Mouse (Mus musculus) CH12.LX (cell line): ENCODE results near the gene Cptp.

Experiments used
- CTCF ChIP-seq, 2 experiments: IDR thresholded peaks in 1 of 2; conservative IDR thresholded peaks in 1 of 2; 2 replicates each; pipeline ENCODE4 v1.5.1; 2011 to 2012; ENCODE audit warnings: low read depth in 2 of 2, low read length in 2 of 2, improper control_type of control experiment in 1 of 2, inconsistent platforms in 1 of 2, mild to moderate bottlenecking in 1 of 2, moderate library complexity in 1 of 2
- EP300 ChIP-seq: IDR thresholded peaks from 2 replicates; pipeline ENCODE4 v1.6.1; 2011; ENCODE audit warnings: low read length, improper control_type of control experiment

- TF ChIP-seq CTCF (conservative IDR thresholded peaks at IDR 0.05 in 1 of 2, IDR thresholded peaks at IDR 0.05 in 1 of 2; ENCODE audit: low read depth in 2 of 2, low read length in 2 of 2) (peak in 1 of 2 experiments; percentile 36; a peak in 2 of 4 replicates), EP300 (no peak)
Observed at GRCm38 (mm10) chr4:155869317-155870033, at the start of gene Cptp, which contains the start of gene Ints11.
